Mouse (Mus musculus): ENCODE data around the gene Zc3h7b. TPM values are rescaled to one million over a fixed set of nuclear protein-coding genes. Genes with fewer than 3 reads are reported as not detected.

Zc3h7b gene
- total RNA-seq, 2 experiments from 2014 or later, result 75.1 to 77.3 TPM

DNA sequence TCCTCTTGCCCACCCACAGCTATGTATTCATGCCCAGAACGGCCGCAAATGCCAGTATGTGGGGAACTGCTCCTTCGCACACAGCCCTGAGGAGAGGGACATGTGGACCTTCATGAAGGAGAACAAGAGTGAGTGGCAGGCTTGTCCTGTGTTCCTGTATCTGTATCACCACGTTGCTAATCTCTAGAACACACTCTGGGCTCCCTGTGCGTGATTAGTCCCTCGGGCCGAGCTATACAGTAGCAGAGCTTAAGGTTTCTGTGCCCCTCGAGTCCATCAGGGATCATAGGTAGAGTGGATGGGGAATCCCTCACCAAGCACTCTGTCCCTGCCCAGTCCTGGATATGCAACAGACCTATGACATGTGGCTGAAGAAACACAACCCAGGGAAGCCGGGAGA is 47.6 kb downstream of the Zc3h7b start:
- no peak for DNase-seq

- DNase-seq, result peak in 1 of 2 experiments; percentile 32
Measured at GRCm38 (mm10) chr15:81796228-81796627, 51.4 kb downstream of the Zc3h7b start.

GRCm38 (mm10) chr15:81797861-81798260 is 53.0 kb downstream of the Zc3h7b start:
- no peak for DNase-seq

- no peak for DNase-seq
Measured at GRCm38 (mm10) chr15:81798421-81798820, 53.6 kb downstream of the Zc3h7b start.

DNA sequence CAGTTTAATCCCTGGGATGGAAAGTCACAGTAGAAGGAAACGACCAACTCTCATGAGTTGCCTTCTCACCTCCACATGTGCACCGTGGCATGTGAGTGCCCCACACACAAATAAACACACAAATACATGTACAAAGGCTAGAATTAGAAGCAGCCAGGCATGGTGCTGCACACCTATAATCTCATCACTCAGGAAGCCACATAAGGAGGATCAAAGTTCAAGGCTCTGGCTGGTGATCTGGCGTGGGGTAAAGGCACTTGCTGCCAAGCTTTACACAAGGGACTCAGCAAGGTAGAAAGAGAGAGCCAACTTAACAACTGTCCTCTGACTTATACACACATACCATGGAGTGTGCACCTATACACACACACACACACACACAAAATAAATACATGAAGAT is 55.5 kb downstream of the Zc3h7b start:
- no peak for DNase-seq

- peak; percentile 100 for DNase-seq
Measured at GRCm38 (mm10) chr15:81802001-81802890, 57.4 kb downstream of the Zc3h7b start, which contains the start of gene Tef. Gene Tef (plus strand): TSS chr15:81802421.

DNA sequence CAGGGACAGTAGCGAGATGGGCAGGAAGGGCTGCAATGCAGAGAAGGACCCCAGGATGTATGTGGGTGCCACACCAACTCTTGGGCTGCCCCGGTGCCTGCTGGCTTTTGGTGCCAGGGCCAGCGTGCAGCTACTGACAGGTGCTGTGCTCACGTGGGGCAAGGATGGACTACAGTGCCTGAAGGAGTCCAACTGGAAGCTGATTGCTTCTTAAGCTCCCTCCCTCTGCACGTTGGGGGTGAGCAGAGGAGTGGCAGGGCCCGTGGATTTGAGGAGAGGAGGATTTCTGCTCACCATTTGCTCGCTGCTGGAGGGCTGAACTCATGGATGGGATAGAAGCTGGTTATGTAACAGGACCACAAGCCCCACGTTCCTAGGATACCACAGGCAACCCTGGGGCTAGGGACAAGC is 58.1 kb downstream of the Zc3h7b start:
- peak in 1 of 2 experiments; percentile 25 for DNase-seq

DNA sequence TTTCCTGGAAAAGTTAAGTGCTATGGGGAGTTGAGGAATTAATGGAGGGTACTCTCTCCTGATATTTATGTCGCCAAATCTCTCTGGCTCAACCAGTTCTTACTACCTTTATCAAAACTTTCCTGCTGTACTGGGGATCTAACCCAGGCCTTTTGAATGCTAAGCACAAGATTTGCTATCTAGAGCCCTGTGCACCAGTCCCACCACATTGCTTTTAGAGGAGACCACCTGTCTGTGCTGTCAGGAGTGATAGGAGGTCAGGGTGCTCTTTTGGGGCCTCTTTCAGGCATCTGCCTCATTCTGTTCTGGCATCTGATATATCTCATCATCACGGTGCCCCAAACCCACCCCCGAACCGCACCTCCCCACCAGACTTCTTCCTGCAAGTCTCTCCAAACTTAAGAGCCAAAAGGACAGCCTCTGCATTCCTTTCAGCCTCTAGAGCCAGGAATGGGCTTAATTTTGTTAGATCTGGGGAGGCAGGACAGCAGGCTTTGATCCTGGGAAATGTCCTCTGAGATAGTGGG is 58.6 kb downstream of the Zc3h7b start:
- no peak for DNase-seq

GRCm38 (mm10) chr15:81804172-81804571 is 59.3 kb downstream of the Zc3h7b start:
- no peak for DNase-seq

- DNase-seq, result no peak
Measured at GRCm38 (mm10) chr15:81804883-81805282, 60.0 kb downstream of the Zc3h7b start.

DNA sequence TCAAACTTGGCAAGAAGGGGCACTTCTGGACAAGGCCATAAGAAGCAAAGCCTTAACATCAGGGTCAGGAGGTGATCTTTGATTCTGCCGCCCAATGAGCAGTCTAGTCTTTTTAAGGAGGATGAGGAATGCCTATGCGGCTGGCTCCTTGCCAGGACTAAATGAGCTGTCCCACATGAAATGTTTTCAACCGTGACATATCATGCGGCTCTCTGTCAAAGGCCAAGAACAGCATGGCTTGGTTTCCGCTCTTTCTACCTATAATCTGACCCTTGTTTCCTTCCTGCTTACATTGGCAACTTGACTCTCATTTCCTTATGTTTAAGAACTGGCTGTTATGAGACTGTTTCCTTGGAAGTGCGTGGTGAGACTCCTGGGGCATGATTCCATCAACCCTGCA is 60.8 kb downstream of the Zc3h7b start:
- peak; percentile 77 to 79 for DNase-seq

GRCm38 (mm10) chr15:81806621-81807404 is 62.0 kb downstream of the Zc3h7b start:
- DNase-seq, result no peak

- no peak for DNase-seq
Measured at GRCm38 (mm10) chr15:81808799-81809198, 63.9 kb downstream of the Zc3h7b start.

DNA sequence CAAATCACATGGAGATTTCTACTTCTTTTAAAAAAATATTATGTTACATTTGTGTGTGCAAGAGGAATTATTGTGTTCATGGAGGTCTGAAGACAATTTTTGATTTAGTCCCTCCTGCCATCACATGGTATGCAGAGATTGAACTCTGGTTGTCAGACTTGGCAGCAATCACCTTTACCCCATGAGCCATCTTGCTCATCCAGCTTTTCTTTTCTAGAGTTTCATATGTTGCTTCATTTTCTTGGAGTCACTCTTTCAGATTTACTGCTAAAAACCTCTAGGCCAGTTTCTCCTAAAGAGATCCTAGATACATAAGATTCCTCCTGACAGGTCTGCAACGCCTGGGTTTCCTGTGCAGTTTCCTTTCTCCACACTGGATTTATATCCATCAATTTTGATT is 64.7 kb downstream of the Zc3h7b start:
- DNase-seq, result no peak

DNA sequence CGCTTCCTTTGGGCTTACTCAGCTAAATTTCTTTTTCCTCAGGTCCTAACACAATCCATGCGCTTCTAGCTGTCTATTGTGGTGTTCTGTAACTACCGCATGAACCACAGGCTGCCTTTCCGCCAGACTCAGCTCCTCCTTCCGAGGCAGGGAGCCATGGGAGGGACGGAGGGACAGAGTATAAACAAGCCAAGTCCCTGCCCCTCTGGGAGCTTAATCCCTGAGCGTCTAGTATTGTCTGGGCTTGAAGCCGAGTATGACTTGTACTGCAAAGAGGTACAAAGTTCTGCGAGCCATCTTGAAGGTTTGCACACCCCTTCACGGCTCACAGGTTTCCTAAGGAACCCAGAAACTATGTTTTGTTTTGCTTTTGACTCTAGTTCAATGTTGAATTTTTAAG is 65.3 kb downstream of the Zc3h7b start:
- peak; percentile 92 to 93 for DNase-seq

DNA sequence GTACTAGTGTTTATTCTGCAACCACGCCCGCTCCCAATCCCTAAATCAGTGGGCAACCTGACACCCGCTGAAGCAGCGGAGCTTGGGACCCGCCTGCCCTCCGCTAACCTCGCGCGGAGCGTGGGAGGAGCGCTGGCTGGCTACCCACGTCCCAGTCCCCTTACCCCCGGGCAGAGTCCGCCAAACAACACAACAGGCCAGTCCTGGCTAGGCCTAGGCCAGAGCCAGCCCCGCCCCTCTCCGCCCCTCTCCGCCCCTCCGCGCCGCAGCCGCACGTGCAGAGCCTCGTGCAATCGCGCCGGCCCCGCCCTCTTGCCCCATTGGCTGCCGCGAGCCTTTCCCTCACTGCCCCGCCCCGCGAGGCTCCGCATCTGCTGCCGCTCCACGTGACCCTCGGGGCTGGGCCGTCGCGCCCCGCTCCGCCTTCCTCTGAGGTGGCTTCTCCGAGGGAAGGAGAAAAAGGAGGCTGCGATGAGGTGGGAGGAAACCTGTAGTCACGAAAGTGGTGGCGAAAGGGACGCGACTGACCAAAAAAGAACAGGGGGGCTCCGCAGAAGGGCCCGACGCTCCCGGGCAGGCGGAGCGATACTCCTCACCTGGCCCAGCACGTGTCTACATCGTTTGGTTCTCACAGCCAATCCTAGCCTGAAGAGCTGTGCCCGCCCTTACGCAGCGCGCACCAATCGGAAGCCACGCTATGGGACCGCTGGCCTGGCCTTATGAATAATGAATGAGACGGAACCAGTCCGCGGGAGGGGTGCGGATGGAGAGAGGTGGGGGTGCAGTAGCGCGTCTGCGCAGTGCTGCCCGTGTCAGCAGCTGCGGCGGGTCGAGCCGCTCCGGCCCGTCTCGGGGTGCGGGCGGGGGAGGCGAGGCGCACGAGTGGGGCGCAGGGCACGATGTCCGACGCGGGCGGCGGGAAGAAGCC is 66.1 kb downstream of the Zc3h7b start:
- peak; percentile 98 to 99 for DNase-seq

DNA sequence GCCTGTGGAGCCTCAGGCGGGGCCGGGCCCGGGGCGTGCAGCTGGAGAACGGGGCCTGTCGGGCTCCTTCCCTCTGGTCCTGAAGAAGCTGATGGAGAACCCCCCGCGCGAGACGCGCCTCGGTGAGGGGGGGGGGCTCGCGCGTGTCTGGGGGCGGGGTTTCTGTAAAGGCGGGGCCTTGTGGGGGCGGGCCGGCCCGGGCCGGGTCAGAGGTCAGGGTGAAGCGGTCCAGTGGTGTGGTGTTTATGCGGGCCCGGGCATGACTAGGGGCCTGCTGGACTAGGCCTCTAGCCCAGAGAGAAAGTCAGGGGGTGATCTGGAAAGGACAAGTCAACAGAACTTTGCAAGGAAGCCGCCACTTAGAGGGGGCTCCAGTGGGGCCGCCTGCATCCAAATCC is 66.7 kb downstream of the Zc3h7b start:
- peak; percentile 76 to 82 for DNase-seq

DNA sequence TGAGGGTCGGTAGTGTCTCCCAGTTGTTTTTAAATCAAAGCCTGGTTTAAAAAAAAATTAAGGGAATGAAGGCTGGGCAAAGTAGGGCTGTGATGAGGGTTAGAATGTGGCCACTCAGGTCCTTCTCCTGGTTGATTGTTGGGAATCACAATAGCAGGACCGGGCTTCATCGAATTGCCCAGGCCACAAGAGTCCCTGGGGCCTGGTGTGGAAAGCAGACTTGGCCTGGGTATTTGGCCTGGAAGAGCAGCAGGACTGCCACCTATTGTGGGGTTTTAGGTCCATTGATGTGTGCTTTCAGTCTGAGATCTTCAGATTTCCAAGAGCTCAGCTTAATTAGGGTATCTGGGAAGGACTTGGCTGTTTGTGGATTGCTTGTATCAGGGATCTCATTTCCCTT is 67.4 kb downstream of the Zc3h7b start:
- peak in 1 of 2 experiments; percentile 48 for DNase-seq

- DNase-seq, result no peak
Measured at GRCm38 (mm10) chr15:81812696-81813631, 68.1 kb downstream of the Zc3h7b start.

- DNase-seq, result no peak
Measured at GRCm38 (mm10) chr15:81813986-81814705, 69.3 kb downstream of the Zc3h7b start.
